Mouse (Mus musculus) erythroblast, embryonic 14.5 days (primary cell): ENCODE results near the gene Dtx1.

ENCODE experiments used
- GATA1 ChIP-seq: IDR thresholded peaks from 2 replicates; pipeline ENCODE4 v1.6.1; 2012; ENCODE audit warnings: low read length, inconsistent platforms, mixed read lengths
- TAL1 ChIP-seq: IDR thresholded peaks from 3 replicates; pipeline ENCODE4 v1.6.1; 2012; ENCODE audit warnings: low read length, inconsistent platforms, mixed read lengths

GRCm38 (mm10) chr5:120711416-120711815 is 311 bp downstream of the Dtx1 start:
- no peak for TF ChIP-seq TAL1
- TF ChIP-seq GATA1: no peak
